Mouse (Mus musculus) gastrocnemius, adult 8-10 months (tissue): ENCODE data around the gene Kcnip4. TPM values are rescaled to one million over a fixed set of nuclear protein-coding genes. Genes with fewer than 3 reads are reported as not detected.

Experiments
- DNase-seq, 2 experiments: peaks; one replicate each; pipeline ENCODE4 v3.0.0; 2022; ENCODE audit warnings: low spot score in 2 of 2
- total RNA-seq, 4 experiments: library from RNA; stranded (reverse); gene quantifications; 2 replicates each; pipeline ENCODE4 v1.2.4; 2022

Gene Kcnip4
- total RNA-seq: under 1 TPM in 1 of 4 experiments, not detected in 3; 0.16 TPM

DNA sequence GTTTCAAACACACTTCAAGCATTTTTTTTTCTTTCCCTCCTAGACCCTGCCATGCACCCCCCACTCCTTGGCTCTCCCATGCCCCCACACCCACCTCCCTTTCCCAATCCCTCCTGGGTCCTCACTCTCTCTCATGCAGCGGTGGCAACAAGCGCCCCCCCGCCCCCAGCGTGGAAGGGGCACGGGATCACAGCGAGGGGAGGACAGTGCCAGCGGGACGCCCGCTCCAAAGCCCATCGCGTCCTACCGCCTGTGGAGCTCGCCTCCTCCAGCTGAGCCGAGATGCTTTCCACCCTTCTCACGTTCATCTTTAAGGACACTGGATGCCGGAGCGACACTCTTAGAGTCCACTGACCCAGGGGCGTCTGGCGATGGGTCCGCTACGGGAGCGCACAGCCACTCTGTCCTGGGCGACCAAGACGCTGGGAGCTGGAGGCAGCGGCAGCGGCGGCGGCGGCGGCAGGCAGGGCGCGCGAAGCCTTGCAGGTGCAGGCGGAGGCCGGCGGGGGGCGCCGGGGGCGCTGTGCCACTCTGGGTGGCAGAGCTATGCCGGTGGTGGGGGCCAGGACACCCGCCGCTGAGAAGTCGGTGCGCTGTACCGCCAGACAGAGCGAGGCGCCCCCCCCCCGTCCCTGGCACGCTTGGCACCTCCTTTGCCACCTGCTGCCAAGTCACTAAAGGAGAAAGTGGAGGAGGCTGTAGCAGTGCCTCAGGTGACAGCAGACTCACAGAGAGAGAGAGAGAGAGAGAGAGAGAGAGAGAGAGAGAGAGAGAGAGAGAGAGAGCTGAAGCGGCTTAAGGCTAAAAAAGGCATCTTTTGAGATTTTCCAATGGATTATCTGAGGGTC is at the start of gene Kcnip4:
Gene Kcnip4, minus strand, starts transcription at position 514 of the 848 bp plus-strand sequence.
- DNase-seq: no peak

DNA sequence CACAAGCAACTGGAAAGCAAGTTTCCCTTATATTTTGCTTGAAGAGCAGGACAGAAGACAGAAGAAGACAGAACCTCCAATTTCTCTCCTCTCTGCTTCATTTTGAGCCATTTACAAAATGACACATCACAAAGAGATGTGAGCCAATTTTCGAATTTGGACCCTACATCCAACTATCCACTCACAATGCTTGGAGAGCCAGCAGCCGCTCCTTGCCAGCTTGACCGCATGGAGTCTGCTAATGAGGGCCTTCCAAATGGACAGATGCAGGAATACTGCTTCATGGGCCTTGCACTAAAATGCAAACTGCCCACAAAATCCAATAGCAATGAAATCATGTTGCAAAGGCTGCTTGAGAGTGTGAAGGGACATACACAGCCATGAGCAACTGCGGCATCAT is 47.2 kb upstream of the Kcnip4 start:
- DNase-seq: no peak

DNA sequence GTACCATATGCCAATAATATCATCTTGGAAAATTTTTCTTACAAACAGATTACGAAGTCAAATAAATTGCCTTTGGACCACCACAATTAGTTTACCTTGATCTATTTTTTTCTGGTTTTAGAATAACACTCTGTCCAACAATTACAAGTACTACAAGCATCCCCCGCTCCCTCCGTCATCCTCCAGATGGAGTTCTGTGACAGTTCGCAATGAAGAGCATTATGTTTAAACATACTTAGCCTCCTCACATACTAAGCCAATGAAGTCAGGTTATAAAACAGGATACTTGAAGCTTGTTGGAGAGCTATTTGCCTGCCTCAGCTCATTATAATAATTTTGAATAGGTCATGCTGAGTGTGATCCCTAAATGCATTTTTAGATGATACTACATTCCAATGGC is 39.0 kb upstream of the Kcnip4 start:
- DNase-seq: no peak

DNA sequence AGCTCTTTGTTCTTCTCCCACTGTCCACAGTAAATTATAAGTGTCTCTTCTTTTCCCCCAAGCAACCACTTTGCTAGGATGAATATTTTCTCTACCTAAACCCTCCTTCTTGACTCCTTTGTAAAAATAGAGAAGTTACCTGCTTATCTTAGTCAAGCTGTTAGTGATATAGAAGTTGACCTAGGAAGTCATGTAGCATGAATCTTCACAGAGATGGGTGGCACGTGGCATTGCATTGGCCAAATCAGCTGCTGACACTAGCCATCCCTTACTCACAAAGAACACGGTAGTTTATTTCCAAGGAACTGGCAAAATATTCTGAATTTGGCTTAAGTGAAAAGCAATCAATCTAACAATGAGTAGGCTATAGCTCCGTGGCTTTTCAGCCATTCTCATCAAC is 32.7 kb upstream of the Kcnip4 start:
- no peak for DNase-seq

DNA sequence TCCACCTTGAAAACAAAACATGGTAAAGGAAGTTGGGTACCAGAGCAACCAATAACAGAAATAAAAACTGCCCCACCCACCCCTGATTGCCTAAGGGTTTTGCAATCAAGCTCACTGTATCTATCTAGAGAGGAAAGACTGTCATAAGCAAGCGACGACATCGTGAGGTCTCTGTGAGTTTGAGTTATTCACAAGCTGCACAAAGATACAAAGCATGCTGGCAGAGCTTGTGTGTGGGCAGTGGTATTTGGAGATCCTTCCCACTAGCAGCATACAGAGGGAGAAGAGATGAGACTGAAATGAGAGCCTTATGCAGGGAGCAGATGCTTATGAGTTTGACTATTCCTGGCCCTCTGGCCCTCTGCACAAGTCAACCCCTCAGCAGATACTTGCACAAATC is 23.2 kb upstream of the Kcnip4 start:
- DNase-seq: no peak

DNA sequence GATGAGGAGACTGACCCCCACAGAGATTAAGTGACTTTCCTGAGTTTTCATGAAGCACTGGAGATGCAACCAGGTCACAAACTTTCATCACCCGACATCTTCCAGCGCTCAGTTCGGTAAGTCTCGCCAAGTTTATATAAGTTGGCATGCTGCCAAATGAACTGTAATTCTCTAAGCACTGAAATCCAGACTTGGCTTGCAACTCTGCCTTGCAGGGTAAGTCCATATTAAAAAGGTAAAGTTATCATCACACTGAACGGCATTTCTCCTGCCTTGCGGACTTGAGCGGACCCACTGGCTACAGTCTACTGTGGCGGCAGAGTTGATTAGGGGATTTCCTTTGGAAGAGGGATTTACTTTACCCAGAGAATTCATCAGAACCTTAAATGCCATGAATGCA is 4.7 kb upstream of the Kcnip4 start:
- no peak for DNase-seq

DNA sequence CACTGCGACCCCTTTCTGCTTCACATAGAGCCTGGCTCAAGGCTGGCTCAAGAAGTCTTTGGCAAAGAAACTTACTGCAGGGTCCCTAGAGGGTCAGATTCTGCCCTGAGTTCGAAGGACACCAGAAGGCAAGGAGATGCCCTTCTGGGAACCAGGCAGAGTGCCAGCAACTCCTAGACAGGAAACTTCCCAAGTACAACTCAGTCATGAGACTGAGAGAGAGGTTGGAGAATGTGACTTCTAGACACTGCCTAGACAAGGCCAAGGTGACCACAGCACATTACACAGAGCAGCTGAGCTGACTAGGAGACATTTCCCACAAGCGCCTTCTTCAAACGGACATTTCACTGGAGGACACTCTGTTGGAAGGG is 520 bp upstream of the Kcnip4 start:
- no peak for DNase-seq

DNA sequence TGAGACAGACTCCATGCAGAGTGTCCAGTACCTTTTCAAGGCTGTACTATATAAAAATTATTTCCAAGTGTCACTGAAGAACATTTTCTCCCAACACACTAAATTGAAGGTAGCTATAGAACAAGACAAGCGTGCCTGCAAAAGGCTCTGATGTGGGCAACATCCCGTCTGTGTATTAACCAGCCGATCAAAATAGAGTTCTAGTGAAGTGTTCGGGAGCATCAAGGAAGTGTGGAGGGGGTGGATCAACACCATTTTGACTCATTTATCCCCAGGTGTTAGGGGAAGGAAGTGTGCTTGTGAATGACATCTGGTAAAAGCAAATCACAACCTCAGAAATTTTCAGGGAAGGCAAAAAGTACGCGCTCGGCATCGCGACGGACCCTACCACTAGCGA is 712 bp downstream of the Kcnip4 start:
- no peak for DNase-seq

DNA sequence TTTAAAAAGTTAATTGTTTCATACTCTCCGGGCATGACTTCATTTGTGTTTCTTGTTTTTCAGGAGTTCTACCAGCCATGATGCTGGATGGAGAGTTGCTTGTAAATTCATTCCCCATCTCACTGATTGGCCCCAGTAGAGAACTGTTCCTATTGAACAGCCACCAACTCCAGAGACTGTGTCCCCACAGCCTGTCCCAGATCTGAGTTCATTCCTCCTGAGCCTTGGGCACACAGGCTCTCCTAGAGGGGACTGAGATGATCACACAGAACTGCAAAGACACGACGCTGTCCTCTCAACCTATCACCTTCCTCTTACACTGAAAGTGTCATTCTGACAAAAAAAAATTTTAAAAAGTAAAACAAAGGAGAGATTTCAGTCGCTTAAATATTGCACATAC is 1.7 kb downstream of the Kcnip4 start:
- DNase-seq: no peak

DNA sequence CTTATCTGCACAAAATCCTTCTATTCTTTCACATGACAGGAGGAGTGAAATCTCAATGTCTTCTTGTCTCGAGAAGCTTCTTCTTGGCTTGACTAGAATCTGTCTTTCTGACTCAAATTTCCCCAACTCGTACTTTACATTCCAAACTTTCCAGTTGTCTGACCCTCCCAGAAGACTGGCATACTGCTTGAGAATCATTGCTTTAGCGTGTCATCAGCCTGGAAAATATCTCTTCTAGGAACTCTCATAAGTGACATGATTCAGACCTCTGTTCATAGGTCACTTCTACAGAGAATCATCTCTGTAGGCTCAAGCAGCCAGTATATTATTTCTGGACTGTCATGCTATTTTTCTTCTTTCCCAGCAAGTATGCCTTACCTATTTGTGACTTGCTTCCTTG is 26.0 kb downstream of the Kcnip4 start:
- no peak for DNase-seq

DNA sequence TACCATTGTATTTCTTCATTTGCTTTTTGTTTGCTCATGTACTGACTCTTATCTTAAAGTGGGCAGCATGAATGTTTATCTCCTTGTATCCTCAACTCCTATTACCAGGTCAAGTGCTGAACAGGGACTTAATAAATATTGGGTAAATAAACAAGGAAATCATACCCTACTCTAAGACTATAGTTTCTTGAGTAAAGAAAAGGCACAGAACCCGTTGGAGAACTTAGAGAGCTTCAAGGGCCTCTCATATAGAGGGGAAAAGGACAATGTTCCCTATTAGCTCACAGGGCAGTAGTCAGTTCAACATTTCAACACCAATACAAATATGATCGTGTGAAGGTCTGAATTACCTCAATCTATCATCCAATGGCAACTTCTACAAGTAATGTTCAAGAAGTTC is 37.4 kb downstream of the Kcnip4 start:
- no peak for DNase-seq

DNA sequence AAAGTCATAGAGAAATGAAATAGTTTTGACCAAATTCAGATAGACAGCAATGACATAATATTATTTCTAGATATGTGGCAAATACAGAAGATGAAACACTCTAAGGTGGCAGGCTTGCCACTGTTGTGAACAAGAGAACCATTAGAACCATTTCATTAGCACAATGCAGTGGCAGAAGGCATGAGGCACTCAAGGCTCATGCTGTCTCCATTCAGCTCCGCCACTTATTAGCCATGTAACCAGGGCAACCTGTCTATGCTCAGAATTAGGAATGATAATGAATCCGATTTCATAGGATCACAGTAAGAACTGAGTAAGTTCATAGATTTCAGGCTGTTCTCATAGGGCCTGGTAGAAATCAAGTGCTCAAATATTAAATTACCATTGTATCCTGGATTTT is 54.0 kb downstream of the Kcnip4 start:
- DNase-seq: no peak

DNA sequence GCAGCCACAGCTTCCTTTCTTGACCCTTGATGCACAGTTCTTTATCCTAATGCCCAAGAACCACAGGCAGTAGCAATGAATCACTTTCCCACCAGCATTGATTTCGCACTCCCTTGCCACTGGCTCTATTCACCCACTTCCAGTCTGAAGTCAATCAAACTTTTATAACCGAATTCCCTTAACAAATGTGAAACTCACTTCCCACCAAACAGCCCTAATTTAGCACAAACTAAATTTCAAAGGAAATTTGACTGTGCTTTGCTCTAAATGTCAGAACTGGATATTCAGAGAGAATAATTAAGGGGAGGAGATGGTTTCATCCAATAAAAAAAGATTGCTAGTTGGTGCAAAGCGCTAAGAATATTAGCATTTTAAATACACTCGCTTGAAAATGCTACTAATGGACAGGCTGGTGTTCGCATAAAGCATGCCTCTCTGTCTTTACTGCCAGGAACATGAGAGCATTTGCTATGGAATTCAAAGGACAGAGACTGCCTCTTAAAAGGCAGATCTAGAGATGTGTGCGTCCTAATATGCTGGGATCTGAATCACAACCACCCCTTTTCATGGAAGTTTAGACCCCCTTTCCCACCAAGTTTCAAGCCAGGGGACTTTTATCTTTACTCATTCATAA is 63.9 kb downstream of the Kcnip4 start:
- no peak for DNase-seq

DNA sequence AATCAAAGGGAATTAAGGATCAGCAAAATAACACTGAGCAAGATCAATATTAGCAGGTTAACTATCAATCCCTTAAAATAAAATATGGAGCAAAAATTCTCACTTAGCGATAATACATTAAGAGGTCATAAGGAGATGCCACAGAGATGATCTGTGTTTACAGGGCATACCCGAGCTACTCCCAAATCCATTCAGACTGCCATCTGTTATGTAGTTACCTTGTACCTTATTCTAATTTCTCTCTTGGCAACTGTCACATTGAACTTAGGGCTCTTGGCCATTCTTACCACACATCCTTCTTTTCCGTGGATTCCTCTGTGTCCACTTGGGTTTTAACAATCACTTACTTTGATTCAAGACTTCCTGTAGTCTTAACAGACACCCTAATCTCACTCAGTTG is 71.6 kb downstream of the Kcnip4 start:
- no peak for DNase-seq

DNA sequence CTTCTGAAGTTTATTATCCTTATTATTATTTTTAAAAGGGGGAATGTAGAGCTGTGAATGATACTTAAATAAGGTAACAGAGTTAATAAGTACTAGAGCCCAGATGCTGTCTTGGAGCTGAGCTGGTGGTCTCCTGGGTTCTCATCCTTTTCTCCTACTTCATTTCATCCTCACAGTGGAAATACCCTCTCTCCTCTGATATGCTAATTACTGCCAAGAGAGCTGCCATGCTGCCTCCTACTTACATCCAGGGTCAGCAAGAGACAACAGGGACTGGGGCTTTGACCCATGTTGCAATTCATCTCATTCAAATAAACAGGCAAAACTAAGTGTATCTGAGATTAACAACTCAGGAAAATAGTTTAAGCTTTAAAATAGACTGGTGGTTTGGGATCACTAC is 73.4 kb downstream of the Kcnip4 start:
- DNase-seq: no peak

DNA sequence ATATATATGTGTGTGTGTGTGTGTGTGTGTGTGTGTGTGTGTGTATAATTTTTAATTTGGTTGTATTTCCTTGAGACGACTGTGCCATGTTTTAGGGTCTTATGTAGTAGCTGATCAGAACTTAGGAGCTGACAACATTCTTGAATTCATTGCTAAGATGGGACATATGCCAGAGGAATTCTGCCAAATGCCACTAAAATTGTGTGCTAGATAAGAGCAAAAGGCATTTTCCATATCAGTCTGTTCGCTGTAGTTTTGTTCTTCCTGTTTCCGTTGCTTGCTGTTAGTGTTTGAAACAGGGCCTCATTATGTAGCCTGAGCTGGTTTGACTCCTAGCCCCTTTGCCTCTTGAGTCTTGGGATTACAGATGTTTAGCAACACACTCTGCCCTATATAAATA is 73.8 kb downstream of the Kcnip4 start:
- DNase-seq: no peak

DNA sequence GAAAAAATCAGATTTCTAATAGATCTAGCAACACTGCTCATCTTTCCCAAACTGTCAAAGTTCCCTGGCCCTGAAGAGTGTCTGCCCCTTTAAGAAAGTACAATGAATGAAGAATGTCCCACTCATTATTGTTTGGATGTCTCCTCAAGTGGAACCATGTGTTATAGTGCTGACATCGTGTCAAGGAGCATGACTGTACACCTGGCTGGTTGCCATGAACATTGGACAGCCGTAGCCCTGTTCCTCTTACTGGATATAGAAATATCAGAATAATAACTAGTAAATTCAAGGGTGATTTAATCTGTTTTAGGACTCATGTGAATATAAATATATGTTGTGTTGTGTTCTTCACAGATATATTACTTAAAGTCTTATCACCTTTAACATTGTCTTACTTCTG is 87.5 kb downstream of the Kcnip4 start:
- DNase-seq: no peak

DNA sequence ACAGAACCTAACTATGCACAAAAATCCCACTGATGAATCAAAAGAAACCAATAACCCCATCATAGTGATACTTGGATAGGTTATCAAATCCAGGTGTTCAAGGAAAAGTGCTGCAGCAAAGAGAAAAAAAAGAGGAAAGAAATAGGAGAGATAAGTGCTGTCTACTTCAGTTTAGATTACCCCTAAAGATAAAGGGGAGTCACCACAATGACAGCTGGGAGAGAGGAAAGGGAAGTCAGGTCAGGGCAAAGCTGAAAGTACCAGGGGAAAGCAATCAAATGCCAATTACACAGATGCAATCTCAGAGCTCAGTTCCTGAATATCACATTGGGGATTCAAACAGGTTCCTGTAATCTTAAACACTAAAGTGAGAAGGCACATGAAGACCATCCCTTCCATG is 97.0 kb downstream of the Kcnip4 start:
- DNase-seq: no peak

DNA sequence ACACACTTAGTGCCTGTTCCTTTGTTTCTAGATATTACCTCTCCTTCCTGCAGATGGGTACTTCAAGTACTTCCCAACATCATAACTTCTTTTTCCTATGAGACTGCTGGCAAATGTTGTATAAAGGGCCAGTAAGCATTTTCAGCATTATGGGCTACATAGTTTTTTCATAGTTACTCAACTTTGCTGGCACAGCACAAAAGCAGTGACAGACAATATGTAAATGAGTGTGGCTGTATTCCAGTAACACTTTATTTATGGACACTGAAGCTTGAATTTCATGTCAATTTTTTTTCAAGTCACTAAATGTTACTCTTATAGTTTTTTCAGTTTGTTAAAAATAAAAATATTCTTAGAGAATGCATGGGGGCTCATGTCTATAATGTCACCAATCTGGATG is 105.0 kb downstream of the Kcnip4 start:
- DNase-seq: no peak

DNA sequence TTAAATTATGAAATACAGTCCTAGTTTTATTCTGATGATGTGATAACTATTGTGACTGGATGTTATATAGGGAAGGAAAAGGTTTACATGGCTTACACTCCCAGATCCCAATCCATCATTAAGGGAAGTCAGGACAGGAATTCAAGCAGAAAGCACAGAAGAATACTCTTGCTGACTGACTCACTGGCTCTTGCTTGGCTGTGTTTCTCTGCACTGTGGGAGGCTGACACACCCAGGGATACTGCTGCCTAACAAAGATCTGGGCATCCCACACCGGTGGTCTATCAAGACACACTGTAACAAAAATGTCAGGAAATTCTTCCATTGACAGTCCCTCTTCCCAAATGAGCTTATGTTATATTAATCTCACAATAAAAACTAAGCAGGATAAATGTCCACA is 116.4 kb downstream of the Kcnip4 start:
- DNase-seq: no peak

DNA sequence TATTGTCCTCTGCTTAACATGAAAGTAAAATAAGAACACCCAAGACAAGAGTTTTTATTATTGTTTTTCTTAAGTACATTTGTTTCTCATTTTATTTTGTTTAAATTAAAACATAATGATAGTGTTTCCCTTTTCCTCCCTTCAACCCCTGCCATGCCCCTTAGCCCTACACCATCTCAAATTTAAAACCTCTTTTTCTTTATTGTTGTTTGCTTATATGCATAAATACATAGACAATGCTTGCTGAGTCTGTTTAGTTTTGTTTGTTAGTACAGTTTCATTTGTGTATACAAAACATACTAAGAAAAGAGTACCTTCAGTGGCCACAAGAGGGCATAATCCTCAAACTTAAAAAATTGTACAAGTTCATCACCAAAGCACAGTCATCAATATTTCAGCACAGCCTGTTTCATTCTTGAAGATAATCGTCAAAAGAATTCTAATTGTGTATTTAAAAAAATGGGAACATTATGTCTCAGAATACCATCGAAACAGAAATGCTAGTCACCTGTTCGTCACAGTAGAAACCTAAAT is 154.1 kb downstream of the Kcnip4 start:
- DNase-seq: no peak

DNA sequence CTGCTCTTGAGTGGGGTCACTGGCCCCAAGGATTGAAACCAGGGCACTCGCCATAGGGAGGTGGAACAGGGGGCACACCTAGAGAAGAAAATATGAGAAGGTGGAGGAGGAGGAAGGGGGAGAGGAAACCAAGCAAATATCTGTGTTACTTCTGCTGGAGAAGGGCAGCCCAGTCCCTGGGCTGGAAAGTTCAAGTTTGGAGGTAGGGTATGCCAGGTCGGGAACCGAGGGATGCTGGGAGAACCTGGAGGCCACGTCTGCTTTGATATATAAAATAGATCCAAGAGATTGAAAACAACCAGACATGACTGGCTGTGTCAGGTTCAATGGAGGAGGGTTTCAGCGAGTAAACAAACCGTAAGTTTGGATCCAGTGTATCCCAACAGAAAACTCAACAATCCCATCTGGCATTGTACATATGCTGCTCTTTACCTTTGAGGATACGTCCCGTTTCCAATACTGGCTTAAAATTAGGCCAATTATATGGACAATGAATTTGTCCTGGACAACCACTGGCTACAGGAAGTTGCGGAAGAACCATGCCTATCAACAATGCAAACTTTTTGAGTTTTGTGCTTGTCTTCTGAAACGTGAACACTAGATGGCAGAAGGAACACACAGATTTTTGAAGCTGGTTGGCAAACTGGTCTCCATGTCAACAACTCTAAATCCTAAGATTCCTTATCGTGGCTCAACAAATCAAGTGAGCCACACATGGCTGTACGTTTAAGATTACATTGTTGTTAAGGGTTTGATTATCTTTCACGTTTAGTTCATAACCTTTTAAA is 155.9 kb downstream of the Kcnip4 start:
- DNase-seq: no peak
